Mouse (Mus musculus) heart, embryonic 14.5 days (tissue): ENCODE data around the gene Srxn1. TPM values are rescaled to one million over a fixed set of nuclear protein-coding genes. Genes with fewer than 3 reads are reported as not detected.

Experiments
- ATAC-seq: fragments of 200-750 bp; cut with Nextera tagmentation; 2 replicates; pipeline ENCODE4 v1.8.0; 2017; ENCODE audit warnings: low read depth, moderate TSS enrichment; ENCODE audit not compliant: insufficient number of reproducible peaks, insufficient read depth, low FRiP score
- H3K27ac ChIP-seq, 2 experiments: fragments of 200-500 bp in 1 of 2; fragments of 300-500 bp in 1 of 2; sonication (generic) in 1 of 2; replicated peaks in 1 of 2; 2 replicates each; pipeline ENCODE4 v1.5.1; 2012 to 2014; ENCODE audit warnings: low read depth in 2 of 2, low read length in 2 of 2, control low read depth in 1 of 2, mild to moderate bottlenecking in 1 of 2, mixed read lengths in 1 of 2; ENCODE audit not compliant: control insufficient read depth in 1 of 2, insufficient read depth in 1 of 2
- H3K27me3 ChIP-seq: fragments of 300-500 bp; sonication (generic); 2 replicates; pipeline ENCODE4 v1.6.1; 2014; ENCODE audit warnings: mild to moderate bottlenecking, low read length, control low read depth; ENCODE audit not compliant: control insufficient read depth, insufficient read depth
- H3K36me3 ChIP-seq: fragments of 300-500 bp; sonication (generic); 2 replicates; pipeline ENCODE4 v1.6.1; 2014; ENCODE audit warnings: mild to moderate bottlenecking, control low read depth, low read length, mixed read lengths; ENCODE audit not compliant: control insufficient read depth, insufficient read depth
- H3K4me1 ChIP-seq, 2 experiments: fragments of 200-500 bp in 1 of 2; fragments of 300-500 bp in 1 of 2; sonication (generic) in 1 of 2; 2 replicates each; pipeline ENCODE4 v1.6.1; 2012 to 2014; ENCODE audit warnings: low read length in 2 of 2, control low read depth in 1 of 2, mixed read lengths in 1 of 2; ENCODE audit not compliant: control insufficient read depth in 2 of 2, insufficient read depth in 2 of 2
- H3K4me2 ChIP-seq: fragments of 300-500 bp; sonication (generic); 2 replicates; pipeline ENCODE4 v1.6.1; 2014; ENCODE audit warnings: mild to moderate bottlenecking, low read length
- H3K4me3 ChIP-seq, 2 experiments: fragments of 200-500 bp in 1 of 2; fragments of 300-500 bp in 1 of 2; sonication (generic) in 1 of 2; 2 replicates each; pipeline ENCODE4 v1.5.1; 2012 to 2014; ENCODE audit warnings: low read length in 2 of 2, mild to moderate bottlenecking in 2 of 2, control low read depth in 1 of 2, low read depth in 1 of 2, moderate library complexity in 1 of 2; ENCODE audit not compliant: control insufficient read depth in 1 of 2, insufficient read depth in 1 of 2
- H3K9ac ChIP-seq: fragments of 300-500 bp; sonication (generic); 2 replicates; pipeline ENCODE4 v1.6.1; 2014; ENCODE audit warnings: mild to moderate bottlenecking, low read length
- H3K9me3 ChIP-seq: fragments of 300-500 bp; sonication (generic); 2 replicates; pipeline ENCODE4 v1.6.1; 2016; ENCODE audit warnings: low read length, control low read depth; ENCODE audit not compliant: control insufficient read depth
- WGBS: fragments of 180-500 bp; shearing (Covaris S2); extraction: QIAGEN DNeasy Blood & Tissue Kit; methylation state at CpG from one replicate; pipeline ENCODE4 v1.1.7; 2014; 5-methylcytosine and 5-hydroxymethylcytosine counted together
- polyA plus RNA-seq: library from polyadenylated mRNA; unstranded; fragments of >200 nt; fragmentation: Nextera tagmentation; extraction: Ambion mirVana; gene quantifications from 2 replicates; pipeline ENCODE4 v1.2.1, GENCODE M21; 2014

Gene Srxn1
- polyA plus RNA-seq, 1 experiment from 2014 or later: 5.7 TPM

DNA sequence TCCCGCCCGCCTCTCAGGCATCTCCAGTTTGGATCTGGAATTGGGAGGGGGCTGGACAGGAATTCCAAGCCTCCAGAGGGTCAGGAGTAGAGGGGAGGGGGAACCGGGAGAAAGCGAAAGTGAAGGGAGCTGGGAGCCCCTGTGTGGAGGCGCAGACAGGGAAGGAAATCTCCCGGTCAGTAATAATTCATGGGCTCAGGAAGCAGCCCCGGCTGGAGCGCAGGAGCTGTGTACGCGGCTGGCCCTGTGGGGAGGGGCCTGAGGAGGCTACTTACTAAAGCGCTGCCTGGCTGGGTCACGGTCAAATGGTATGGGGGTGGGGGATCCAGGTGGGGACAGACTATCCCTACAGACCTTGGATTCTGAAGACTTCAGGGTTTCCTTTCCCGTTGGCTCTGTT lies 36.7 kb downstream of the Srxn1 start:
- WGBS: 4% methylated on average over 13 of the region's 13 CpGs

GRCm38 (mm10) chr2:152142571-152142970 lies 37.3 kb downstream of the Srxn1 start:
- Histone ChIP-seq H3K36me3 (no peaks in the 10 kb centered on the region), H3K4me2 (peak overlapping the region; percentile 88), H3K9me3 (no peaks in the 10 kb centered on the region), H3K27ac (no peak overlapping the region), H3K9ac (no peak overlapping the region; the same call in 1 of the 2 replicates), H3K4me1 (peaks cover 2 to 26% of the 10 kb centered on the region in 2 experiments; a peak in 2 of 4 replicates), H3K4me3 (peak overlapping the region; percentile 48 to 55; a peak in 3 of 4 replicates), H3K27me3 (peaks cover 59% of the 10 kb centered on the region)
- ATAC-seq: no peak
- WGBS: 3% methylated on average over 11 of the region's 11 CpGs

More for the DNA sequence above, 36.7 kb downstream of the Srxn1 start:
- Histone ChIP-seq H3K9me3 (no peaks in the 10 kb centered on the region), H3K9ac (peak overlapping the region; percentile 57), H3K4me3 (peak overlapping the region; percentile 48 to 55), H3K27me3 (peaks cover 58% of the 10 kb centered on the region), H3K4me1 (peaks cover 2 to 26% of the 10 kb centered on the region in 2 experiments; a peak in 2 of 4 replicates), H3K36me3 (no peaks in the 10 kb centered on the region), H3K27ac (0 out of 4 replicates have a peak overlapping the region, but pooled peaks of 1 of the 2 experiments have one; percentile 8), H3K4me2 (peak overlapping the region; percentile 88)
- ATAC-seq: peak; percentile 38

- H3K9ac ChIP-seq: peak within 1 kb of the TSS; percentile 67
- H3K4me1 ChIP-seq: peaks cover 2 to 26% of the 10 kb centered on the region in 2 experiments; a peak in 2 of 4 replicates
- H3K27me3 ChIP-seq: peaks cover 59% of the 10 kb centered on the region
- 1% methylated on average over 108 of the region's 118 CpGs for WGBS
- peak; percentile 70 for ATAC-seq
- H3K27ac ChIP-seq: peak within 1 kb of the TSS in 1 of 2 experiments; percentile 6; a peak in 1 of 4 replicates
- no peaks in the 10 kb centered on the region for H3K9me3 ChIP-seq
- H3K36me3 ChIP-seq: no peaks in the 10 kb centered on the region
- H3K4me3 ChIP-seq: peak within 1 kb of the TSS; percentile 48 to 55
- peak within 1 kb of the TSS; percentile 88 for H3K4me2 ChIP-seq
Observed at GRCm38 (mm10) chr2:152143279-152144157, 38.2 kb downstream of the Srxn1 start, which contains the start of gene Tcf15. TSS of gene Tcf15 (plus strand) at chr2:152143561.

GRCm38 (mm10) chr2:152144158-152144450 lies 38.8 kb downstream of the Srxn1 start:
- Histone ChIP-seq H3K4me3 (peak overlapping the region; percentile 43 to 55), H3K9me3 (no peaks in the 10 kb centered on the region), H3K27ac (peak overlapping the region in 1 of 2 experiments; percentile 6; a peak in 1 of 4 replicates), H3K27me3 (peaks cover 59% of the 10 kb centered on the region), H3K4me1 (peaks cover 2 to 26% of the 10 kb centered on the region in 2 experiments; a peak in 2 of 4 replicates), H3K4me2 (peak overlapping the region; percentile 88), H3K36me3 (no peaks in the 10 kb centered on the region), H3K9ac (peak overlapping the region; percentile 67)
- 17% methylated on average over 9 of the region's 9 CpGs for WGBS
- no peak for ATAC-seq

DNA sequence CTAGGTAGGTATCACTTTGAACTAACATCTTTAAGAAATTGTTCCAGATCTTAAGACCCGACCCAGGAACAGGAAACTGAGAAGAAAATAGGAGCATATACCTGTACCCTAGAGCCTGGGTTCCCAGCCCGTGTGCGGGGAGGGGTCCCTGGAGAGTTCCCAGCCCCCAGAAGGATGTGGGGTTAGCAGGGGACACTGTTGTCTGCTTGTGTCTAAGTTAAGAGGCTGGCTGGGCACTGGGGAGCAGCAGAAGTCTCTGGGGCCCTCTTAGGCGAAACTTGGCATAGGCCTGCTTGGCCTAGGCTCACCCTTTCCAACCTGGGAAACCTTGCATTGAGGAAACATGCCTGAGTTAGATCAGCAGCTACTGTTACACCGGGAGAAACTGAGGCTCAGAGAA lies 39.2 kb downstream of the Srxn1 start:
- H3K4me1 ChIP-seq: peaks cover 2 to 26% of the 10 kb centered on the region in 2 experiments; a peak in 2 of 4 replicates
- H3K27me3 ChIP-seq: peaks cover 59% of the 10 kb centered on the region
- H3K4me2 ChIP-seq: peak overlapping the region; percentile 88
- no peak overlapping the region for H3K27ac ChIP-seq
- peak overlapping the region; percentile 67 for H3K9ac ChIP-seq
- WGBS: 67% methylated on average over 5 of the region's 5 CpGs
- H3K36me3 ChIP-seq: no peaks in the 10 kb centered on the region
- no peak for ATAC-seq
- H3K9me3 ChIP-seq: no peaks in the 10 kb centered on the region
- peak overlapping the region; percentile 43 to 55 for H3K4me3 ChIP-seq

DNA sequence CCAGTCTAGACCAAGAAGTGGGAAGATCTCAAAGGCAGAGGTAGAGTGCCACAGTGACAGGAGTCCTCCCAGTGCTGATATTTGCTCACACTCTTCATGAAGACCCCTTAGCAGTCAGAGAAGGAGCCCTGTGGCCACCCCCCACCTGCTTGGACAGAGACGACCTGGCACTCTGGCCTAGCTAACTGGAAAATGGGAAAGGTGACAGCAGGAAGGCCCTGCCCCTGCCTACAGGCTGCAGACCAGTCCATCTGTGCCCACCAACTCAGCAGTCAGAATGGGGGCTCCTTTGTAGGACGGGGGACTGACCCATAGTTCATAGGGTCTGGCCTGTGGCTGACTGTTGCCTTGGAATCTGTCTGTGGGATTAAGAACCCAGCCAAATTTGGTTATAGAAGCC lies 40.4 kb downstream of the Srxn1 start:
- Histone ChIP-seq H3K27me3 (peaks cover 53% of the 10 kb centered on the region), H3K4me3 (peak overlapping the region in 1 of 2 experiments; percentile 55; a peak in 1 of 4 replicates)
- 67% methylated on average over 2 of the region's 2 CpGs for WGBS

DNA sequence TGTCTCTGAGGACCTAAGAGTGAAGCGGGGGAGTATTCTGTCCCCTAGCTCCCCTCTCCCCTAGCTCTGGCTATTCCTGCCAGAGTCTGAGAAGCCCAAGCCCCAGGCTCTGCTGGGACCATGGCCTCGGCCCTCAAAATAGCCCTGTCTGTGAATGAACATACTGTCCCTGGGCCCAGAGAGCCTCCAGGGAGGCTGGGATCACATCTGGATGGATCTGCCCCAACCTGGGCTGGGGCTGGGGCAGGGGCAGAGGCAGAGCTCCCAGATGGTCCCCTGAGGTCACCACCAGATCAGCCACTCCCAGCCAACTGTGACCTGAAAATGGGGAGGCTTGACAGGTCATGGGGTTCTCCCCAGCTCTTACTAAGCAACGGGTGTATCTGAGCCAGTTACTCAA lies 41.8 kb downstream of the Srxn1 start:
- no peak overlapping the region for H3K27ac ChIP-seq
- no peaks in the 10 kb centered on the region for H3K9me3 ChIP-seq
- H3K27me3 ChIP-seq: peaks cover 41% of the 10 kb centered on the region
- H3K4me1 ChIP-seq: peaks cover 2 to 20% of the 10 kb centered on the region in 2 experiments; a peak in 2 of 4 replicates
- H3K4me2 ChIP-seq: no peak overlapping the region
- no peak overlapping the region for H3K4me3 ChIP-seq
- no peaks in the 10 kb centered on the region for H3K36me3 ChIP-seq
- WGBS: 63% methylated on average over 3 of the region's 3 CpGs
- no peak overlapping the region for H3K9ac ChIP-seq
- no peak for ATAC-seq

More for the DNA sequence above, 40.4 kb downstream of the Srxn1 start:
- H3K4me2 ChIP-seq: peak overlapping the region; percentile 88
- no peaks in the 10 kb centered on the region for H3K36me3 ChIP-seq
- no peak overlapping the region for H3K27ac ChIP-seq
- H3K9me3 ChIP-seq: no peaks in the 10 kb centered on the region
- H3K4me1 ChIP-seq: peaks cover 2 to 26% of the 10 kb centered on the region in 2 experiments; a peak in 2 of 4 replicates
- ATAC-seq: no peak
- H3K9ac ChIP-seq: no peak overlapping the region
